Mouse (Mus musculus) frontal cortex, postnatal 36 days (tissue): ENCODE measurements around the gene Spc25.
A peak's percentile ranks its signal among the peaks of the same experiment; 100 is the strongest.

Source experiments
- DNase-seq, 2 experiments: peaks; one replicate each; pipeline ENCODE4 v3.0.0; 2022; ENCODE audit warnings: low spot score in 2 of 2

Spc25 gene

DNA sequence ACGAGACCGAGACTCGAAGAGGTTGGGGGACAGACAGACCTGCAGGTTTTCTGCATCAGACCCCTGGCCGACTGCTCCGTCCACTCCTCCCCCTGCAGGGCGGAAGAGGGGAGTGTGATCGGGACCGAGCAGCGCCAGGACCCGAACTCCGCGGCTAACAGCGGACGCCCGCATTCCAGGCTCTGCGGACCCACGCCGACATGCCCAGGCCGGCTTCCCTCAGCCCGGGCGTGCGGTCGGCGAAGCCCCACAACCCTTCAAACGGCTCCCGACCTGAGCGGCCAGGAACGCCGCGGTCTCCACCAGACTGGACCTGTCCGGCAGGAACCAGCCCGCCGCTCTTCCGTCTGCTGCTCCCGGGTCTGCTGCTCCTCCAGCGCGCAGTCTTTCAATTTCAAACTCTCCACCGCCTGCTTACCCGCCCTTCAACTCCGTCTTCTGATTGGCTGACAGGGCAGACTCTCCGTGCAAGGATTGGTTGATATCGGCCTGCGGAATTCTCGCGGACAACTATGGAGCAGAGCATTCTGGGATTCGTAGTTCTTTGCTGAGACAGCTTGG lies at the start of gene Spc25:
Gene Spc25 (minus strand): TSS at position 404 of the 561 bp plus-strand sequence.
- DNase-seq = peak; percentile 82 to 92

DNA sequence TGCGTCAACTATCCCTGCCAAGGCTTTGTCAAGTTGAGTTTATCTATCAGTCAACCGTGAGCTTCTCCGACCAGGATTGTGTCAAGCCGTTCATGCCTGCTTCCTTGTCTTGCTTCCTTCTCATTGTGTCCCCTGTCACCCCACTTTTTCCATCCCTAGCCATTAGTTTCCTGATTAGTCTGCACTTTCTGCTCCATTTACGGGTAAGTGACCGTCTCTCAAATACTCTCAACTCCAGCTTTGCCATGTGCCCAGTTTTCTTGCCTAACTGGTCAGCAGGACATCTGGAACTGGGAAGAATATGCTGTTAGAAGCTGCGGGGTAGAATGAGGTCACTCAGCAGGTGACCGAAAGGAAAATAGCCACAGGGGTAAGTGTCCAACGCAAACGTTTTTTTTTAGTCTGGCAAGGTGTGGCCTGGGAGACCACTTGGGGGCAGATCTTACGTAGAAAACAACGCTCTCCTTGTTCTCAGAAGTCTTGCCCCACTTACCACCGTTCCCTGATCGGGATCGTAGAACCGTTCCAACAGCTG lies 42.3 kb upstream of the Spc25 start:
- no peak for DNase-seq

DNA sequence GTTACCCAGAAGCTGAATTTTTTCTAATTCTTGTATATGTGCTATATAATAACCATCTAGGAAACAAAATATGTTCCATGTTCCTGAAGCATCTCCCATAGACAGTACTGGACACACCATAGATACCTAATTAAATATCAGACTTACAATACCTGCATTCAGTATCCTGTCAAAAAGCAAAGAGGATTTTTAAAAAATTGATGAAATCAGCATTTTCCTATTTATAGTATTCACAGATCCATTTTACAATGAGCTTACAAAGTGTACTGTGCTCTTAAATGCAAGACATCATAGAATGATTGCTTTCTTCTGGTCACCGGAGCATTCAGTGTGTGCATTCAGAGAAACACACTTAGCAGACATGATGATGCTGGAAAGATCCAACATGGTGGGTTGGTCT lies 41.1 kb upstream of the Spc25 start:
- no peak for DNase-seq

DNA sequence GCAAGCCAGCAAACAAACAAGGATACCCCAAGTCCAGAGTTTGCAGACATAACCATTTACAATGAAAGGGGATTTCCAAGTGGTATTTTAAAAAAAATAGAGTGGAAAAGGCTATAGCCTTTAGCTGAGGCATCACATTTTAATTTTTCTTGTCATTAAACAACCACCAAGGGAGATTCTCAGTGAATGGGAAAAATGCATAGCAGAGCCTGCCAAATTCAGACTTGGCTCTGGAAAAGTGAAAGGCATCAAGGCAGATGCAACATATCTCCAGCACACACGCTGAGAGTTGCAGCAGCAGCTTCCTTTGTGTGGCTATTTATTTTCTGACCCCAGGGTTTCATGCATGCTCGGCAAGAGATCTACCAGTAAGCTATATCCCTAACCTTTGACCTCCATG lies 38.9 kb upstream of the Spc25 start:
- DNase-seq = no peak

DNA sequence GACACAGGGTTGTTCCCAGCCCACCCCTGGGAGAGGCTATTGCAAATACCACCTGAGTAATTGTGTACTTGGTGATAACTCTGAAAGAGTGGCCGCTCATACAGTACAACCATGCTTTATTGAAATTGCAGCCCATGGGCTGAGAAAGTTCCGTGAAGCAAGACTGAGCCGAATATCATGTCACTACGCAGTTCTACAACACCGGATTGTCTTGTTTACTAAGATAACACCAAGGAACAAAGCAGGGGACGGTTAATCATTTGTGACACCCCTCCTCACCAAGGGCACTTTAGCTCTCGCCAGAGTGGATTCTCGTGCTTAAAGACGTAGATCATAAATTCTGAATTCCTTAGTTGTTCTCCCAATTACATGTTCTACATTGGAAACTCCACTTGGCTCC lies 33.3 kb upstream of the Spc25 start:
- no peak for DNase-seq

DNA sequence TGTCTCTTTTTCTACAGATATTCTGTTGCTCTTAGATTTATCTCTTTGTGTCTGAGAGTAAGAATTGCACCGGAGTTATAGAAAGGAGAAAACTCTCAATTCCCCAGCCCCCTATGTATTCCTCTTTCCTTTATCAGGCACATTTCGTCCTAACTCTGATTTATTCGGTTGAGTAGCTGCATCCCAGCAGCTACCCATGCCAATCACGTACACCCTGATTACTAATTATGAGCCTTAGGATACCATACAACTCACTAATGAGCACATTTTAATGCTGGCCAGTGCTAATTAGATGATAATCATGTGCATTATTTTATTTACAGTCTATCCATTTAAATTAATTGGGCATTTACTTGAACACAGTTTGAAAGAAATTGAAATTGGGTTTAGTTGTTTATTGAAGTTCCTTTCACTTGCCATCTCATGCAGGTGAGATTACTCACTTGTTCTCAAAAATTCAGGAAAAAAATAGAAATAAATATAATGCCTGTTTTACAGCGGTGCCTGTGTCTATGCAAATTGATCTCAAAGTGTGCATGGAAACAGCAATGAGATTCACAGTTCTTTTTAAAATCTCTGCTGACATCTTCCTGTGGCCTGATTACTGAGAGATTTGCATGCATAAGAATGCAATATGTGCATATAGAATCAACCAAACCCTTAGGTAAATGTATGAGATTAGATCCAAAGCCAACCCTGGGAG lies 29.1 kb upstream of the Spc25 start:
- no peak for DNase-seq

DNA sequence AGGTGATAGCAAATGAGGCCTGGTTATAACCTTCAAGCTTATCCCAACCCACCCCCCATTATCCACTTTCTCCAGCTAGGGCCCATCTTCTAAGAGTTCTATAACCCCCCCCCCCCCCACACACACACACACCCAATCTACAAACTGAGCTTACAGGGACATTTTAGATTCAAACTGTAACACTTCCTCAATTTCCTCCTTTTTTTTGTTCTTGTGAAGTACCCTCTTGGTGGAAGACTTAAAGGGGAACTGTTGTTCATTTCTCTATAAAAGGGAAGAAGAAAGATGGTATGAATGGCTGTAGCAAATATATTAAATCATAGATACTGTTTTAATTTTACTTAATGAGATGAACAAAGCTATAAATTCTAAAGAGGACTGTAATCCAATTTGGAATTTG lies 26.1 kb upstream of the Spc25 start:
- DNase-seq = no peak

DNA sequence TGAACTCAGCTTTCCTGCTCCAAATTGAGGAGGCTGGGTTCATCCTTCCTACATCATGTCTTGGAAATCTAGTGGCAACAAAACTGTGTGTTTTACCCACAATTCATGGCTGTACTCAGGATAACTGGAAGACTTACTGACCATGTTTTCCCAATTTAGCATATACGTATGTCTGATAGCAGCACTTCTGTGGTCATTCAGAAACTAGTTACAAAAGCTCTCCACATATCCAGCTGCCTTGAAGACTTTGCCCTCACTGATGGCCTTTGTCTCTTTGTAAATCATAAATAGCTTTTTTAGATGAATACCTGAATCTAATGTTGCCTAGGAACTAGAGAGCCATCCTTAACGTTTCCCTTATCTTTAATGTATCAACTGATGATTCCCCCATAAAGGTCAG lies 24.1 kb upstream of the Spc25 start:
- no peak for DNase-seq

DNA sequence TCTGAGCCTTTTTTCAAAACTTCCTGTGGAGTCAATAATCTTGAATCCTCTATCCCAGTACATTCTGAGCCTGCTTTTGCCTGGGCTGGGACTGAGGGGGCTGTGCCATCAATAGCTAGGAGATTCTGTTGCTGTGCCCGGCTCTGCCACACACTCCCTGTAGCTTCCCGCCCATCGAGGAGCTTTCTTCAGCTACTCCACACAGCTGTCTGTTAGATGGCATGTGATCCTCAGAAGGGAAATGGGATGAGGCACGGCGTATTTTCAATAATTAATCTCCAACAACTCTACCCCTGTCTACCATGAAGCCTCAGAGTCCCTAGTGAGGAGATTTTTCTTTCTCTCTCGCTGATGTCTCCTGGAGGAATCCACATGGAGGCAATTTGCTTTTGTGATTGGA lies 22.6 kb upstream of the Spc25 start:
- no peak for DNase-seq

DNA sequence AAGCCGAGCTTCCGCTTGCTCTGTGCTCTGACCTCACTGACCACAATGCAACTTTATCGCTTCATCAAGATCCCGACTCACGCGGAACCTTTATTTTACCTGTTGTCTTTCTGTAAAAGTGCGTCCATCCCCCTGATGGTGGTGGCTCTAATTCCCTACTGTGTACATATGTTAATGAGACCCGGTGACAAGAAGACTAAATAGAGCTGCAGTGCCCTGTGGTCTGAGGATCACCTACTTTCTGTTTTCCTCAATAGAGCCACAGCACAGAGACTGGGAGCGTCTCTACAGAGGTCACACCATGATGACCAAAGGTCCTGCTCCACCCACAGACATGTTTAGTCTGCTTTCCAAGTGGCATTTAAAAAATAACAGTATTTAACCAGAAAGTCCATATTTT lies 20.9 kb upstream of the Spc25 start:
- no peak for DNase-seq

DNA sequence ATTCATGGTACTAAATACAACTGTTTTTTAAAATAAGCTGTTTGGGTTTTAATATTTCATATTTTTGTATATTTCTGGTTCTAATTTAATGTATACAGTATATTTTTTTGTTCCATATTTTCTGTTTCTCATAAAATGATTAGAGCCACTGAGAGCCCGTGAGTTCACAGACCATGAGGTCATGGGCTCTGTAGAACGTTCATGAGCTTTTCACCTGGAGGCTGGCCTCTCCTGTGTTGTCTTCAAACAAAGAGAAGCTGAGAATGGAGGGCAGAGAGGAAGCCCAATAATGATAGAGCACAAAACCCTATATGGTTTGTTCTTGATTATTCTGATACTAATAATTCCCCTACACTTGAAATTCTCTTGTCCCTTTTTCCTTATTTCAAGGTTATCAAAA lies 18.7 kb upstream of the Spc25 start:
- DNase-seq = no peak

DNA sequence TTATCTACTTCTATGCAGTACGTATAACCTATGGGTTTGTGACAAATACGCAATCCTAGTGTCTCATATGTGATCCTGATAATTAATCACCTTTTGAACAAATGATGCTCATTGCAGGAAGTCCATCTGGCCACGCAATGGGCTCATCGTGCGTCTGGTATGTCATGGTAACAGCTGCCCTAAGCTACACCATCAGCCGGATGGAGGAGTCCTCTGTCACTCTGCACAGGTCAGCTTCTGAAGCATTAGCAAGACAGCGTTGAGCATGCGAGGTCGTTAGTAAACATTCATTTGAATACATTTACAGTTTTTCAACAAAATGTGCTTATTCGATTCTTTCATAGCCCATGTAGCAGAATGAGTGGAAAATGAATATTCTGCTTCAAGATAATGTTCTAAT lies 16.8 kb upstream of the Spc25 start:
- DNase-seq = no peak

DNA sequence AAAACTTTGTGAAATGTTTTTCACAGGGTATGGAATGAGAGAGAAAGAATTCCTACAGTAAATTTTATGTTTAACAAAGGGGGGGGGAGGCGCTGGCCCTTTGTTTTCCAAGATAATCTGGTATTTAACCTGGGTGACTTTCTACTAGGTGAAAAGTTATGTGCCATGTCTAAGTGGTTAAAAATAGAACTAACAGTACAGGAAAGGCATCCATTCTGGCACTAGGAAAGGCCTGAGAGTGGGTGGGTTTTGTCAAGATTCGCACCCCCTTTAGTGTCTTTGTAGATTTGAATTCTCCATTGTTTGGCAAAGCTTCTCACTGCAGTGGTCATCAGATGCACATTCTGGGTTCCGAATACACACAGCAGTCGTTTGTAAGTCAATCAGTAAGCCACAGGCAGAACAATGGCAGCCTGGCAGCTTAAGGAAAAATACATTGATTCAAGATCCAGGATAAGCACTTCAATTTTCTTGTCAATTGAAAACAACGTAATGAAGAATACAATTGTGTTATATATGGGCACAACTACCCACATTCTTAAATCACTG lies 15.9 kb upstream of the Spc25 start:
- DNase-seq = no peak

DNA sequence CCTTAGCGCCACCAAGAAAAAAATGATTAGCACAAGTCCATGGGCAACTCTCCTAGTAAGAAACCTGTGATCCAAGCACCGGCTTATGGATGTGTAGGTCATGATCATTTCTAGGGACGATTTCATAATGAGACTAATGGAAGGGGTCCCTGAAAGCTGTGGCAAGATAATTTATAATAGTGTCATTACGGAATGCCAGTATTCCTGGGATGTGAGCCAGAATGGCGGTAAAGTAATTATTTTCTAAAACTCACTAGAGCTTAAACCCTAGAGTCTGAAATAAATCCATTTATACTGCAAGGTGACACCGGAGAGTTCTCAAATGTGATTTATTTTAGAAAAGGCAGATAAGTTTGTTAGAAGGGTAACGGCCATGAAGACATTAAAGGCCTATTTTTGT lies 9.2 kb upstream of the Spc25 start:
- no peak for DNase-seq

DNA sequence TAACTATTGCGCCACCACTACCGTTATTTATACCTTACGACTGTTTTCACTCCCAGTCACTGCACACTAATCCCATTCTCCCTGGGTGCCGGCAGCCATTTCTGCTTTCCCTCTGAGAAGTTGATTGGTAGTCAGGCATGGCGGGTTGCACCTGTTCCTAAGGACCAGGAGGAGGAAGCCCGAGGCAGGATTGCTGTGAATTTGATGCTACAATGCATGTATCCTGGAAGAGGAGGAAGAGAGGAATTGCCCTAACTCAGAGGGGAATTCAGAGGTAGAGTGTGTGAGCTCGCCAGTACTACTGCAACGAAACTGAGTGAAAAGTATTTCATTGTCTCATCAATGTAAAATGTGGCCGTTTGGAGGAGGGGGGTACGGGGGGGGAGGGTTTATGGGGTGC lies 6.7 kb upstream of the Spc25 start:
- DNase-seq = no peak

DNA sequence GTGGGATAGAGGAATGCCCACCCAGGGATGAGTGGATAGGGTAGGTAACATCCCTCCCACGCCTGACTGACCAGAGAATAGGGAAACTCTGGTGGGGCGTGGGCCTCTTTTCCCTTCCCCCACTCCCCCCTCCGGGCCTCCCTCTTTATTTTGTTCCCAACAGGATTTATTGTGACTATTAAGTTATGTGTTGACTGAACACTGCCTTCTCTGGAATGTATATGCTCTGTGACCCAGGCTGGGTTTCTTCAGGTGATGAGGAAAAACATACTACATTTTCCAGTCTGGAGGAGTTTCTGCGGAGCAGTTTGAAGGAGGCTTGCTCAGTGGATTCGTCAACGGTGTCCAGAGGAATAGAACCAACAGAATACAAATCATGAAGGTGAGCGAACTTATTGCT lies 4.8 kb upstream of the Spc25 start, which contains the start of gene G6pc2:
Gene G6pc2 (plus strand): TSS at position 301 of the 400 bp plus-strand sequence.
- no peak for DNase-seq

DNA sequence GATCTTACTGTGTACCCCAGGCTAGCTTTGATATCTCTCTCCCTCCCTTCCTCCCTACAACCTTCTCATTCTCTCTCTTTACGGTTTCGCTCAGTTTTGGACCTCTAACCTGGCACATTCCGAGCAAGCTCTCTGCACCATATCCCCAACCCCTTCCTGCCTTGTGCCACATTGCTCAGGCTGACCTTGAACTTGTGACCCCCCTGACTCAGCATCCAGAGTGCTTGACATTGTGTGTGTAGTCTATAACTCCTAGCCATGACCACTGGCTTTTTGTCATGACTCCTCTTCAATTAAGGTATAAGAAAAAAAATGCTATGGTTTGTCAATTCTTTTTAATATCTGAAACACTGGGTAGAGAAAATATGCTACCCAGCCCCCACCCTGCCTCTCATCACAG lies 3.7 kb upstream of the Spc25 start:
- DNase-seq = no peak

DNA sequence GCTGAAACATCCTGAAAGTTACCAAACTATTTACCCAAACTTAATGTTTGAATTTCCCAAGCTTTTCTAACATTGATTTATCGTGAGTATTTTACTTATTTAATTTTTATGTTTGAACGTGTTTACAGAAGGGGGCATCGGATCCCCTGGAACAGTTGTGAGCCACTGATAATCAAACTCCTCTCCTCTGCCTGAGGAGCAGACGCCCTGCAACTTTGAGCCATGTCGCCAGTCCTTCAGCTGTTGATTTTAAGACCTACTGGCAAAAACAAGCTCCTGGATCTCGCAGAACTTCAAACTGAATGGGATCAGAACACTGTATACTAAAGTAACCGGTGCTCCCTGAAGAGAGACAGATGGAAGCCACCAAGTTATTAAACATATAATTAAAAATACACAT lies 529 bp upstream of the Spc25 start:
- no peak for DNase-seq

DNA sequence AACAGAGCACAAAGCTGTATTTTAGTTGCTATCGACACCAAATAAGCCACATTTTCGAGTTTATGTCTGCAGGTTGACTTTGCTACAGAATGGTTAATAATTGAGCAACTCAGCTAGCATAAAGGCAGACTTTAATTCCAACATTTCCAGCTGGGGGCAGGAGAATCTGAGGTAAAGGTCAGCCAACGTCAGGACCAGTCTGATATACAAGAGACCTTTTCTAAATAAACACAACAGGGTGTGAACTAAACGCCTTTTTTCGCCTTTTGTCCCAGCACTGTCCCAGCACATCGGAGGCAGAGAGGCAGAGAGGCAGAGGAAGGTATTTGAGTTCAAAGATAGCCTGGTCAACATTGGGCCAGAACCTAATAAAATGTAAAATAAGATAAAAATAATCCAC lies 809 bp downstream of the Spc25 start:
- DNase-seq = no peak

DNA sequence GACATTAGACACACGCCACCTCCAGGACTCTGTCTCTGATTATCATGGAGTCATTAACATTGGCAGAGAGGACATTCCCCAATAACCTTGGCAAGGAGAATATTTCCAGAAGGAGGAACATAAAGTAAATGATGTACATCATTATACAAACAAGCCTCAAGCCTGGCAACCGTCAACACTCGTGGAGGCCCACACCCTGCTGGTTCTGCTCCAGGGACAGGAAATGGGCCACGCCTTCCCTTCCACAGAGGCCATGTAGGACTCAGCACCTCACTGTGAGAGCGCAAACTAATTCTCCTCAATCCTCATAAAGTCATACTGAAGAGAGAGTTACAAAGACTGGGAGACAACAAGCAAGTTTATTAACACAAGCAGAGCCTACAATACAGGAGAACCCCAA lies 12.4 kb downstream of the Spc25 start:
- DNase-seq = no peak

DNA sequence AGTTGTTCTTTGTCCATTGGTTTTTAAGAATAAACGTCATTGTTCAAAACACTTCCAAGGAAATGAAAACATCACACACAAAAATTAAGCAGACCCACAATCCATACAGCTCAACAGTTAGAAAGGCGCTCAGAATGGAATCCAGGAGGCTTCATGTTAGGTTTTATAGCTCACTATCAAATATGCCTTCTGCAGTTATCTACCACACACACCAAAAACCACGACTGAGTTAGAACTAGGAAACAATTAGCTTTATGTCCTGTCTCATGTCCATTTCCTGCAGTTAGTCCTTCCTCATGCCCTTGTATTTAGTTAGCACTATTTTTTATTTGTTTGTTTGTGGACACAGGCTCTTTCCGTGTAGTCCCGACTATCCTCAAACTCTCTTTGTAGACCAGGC lies 14.9 kb downstream of the Spc25 start:
- DNase-seq = no peak

DNA sequence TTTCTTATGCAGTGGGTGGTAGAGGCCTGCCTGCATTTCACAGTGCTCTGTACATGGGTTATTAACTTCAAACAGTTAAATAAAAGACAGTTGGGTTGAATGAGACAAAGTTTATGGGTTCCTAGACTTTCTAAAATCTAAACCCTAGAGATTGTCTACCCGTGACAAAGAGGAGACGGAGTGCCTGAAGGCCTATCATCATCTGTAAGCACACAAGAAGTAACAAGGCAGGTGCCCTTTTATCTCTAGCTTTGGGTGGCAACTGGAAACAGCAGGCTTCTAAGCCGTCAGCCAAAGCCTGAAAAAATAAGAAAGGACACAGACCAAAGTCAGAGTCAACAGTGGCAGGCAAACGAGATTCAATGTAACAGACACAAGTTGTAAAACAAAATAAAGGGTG lies 16.8 kb downstream of the Spc25 start:
- DNase-seq = no peak

DNA sequence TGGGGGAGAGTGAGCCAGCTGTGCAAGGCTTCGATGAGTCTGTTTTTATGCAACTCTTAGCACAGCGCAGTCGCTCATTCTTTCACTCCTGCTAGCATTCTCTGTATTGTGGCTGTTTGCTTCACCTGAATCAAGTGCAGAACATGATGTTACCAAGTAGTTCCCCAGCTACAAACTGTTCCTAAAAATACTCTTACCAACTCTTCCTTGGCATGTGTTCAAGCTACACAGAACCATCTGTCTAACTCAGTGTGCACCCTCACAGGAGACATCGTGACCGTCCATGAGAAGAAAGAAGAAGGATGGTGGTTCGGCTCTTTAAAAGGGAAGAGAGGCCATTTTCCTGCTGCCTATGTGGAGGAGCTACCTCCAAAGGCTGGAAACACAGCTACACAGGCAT lies 17.3 kb downstream of the Spc25 start:
- peak; percentile 16 to 70 for DNase-seq
